Mouse (Mus musculus) lung, adult 2 months (tissue): Measurements from ENCODE around the gene Zcchc24.

Experiments used
- CTCF ChIP-seq: fragments of 200-500 bp; IDR thresholded peaks from 2 replicates; pipeline ENCODE4 v1.5.1; 2011; ENCODE audit warnings: mild to moderate bottlenecking, low read length, control low read depth; ENCODE audit not compliant: insufficient read depth
- POLR2A ChIP-seq: fragments of 200-500 bp; IDR thresholded peaks from 2 replicates; pipeline ENCODE4 v1.6.1; 2011; ENCODE audit warnings: low read depth, mild to moderate bottlenecking, control low read depth, low read length, borderline replicate concordance; ENCODE audit errors: extremely low read depth

GRCm38 (mm10) chr14:25765146-25765545 lies 3.7 kb downstream of the Zcchc24 start:
- TF ChIP-seq CTCF, result no peak
- TF ChIP-seq POLR2A, result no peak
